Mouse (Mus musculus): ENCODE measurements around the gene Timm10. TPM values are rescaled to one million over a fixed set of nuclear protein-coding genes. Genes with fewer than 3 reads are reported as not detected.
A peak's percentile ranks its signal among the peaks of the same experiment; 100 is the strongest.

Timm10 gene
- polyA plus RNA-seq, 1 experiment from 2014 or later, result 73.4 TPM

- H3K27me3 ChIP-seq, result peaks cover 87% of the 10 kb centered on the region
Observed at GRCm38 (mm10) chr2:84868977-84869376, 42.2 kb downstream of the Timm10 start.

GRCm38 (mm10) chr2:84870623-84871160 lies 43.9 kb downstream of the Timm10 start:
- H3K4me2 ChIP-seq, result no peak overlapping the region
- H3K27ac ChIP-seq (replicated peaks), result no peak overlapping the region
- no peak overlapping the region for H3K4me3 ChIP-seq
- ATAC-seq (ENCODE audit: low FRiP score, low read depth), result no peak
- H3K36me3 ChIP-seq, result no peaks in the 10 kb centered on the region
- peaks cover 21% of the 10 kb centered on the region for H3K4me1 ChIP-seq (replicated peaks)
- H3K9me3 ChIP-seq, result no peaks in the 10 kb centered on the region
- no peak overlapping the region for H3K9ac ChIP-seq
- WGBS, result 69% methylated on average over 4 of the region's 4 CpGs
- peaks cover 92% of the 10 kb centered on the region for H3K27me3 ChIP-seq

More at GRCm38 (mm10) chr2:84868977-84869376, 42.2 kb downstream of the Timm10 start:
- Histone ChIP-seq H3K27ac (replicated peaks) (no peak overlapping the region), H3K4me1 (replicated peaks) (peaks cover 24% of the 10 kb centered on the region), H3K36me3 (no peaks in the 10 kb centered on the region), H3K4me2 (no peak overlapping the region), H3K4me3 (no peak overlapping the region), H3K9ac (no peak overlapping the region), H3K9me3 (no peaks in the 10 kb centered on the region)
- WGBS, result 68% methylated on average over 2 of the region's 2 CpGs
- no peak for ATAC-seq (ENCODE audit: low FRiP score, low read depth)

GRCm38 (mm10) chr2:84872105-84872716 lies 45.4 kb downstream of the Timm10 start:
- no peaks in the 10 kb centered on the region for H3K9me3 ChIP-seq
- H3K4me3 ChIP-seq, result peak overlapping the region; percentile 61
- peak overlapping the region; percentile 44 for H3K9ac ChIP-seq
- ATAC-seq (ENCODE audit: low FRiP score, low read depth), result peak; percentile 55
- no peak overlapping the region for H3K27ac ChIP-seq (replicated peaks)
- H3K36me3 ChIP-seq, result no peaks in the 10 kb centered on the region
- peak overlapping the region; percentile 92 for H3K4me2 ChIP-seq
- under 1% methylated on average over 78 of the region's 78 CpGs for WGBS
- H3K4me1 ChIP-seq (replicated peaks), result peaks cover 12% of the 10 kb centered on the region
- peaks cover 79% of the 10 kb centered on the region for H3K27me3 ChIP-seq

- Histone ChIP-seq H3K4me3 (no peak overlapping the region), H3K4me2 (no peak overlapping the region), H3K9me3 (no peaks in the 10 kb centered on the region), H3K9ac (no peak overlapping the region), H3K27ac (replicated peaks) (no peak overlapping the region), H3K4me1 (replicated peaks) (peaks cover 12% of the 10 kb centered on the region), H3K27me3 (peaks cover 48% of the 10 kb centered on the region), H3K36me3 (no peaks in the 10 kb centered on the region)
- no peak for ATAC-seq (ENCODE audit: low FRiP score, low read depth)
- WGBS, result 58% methylated on average over 6 of the region's 6 CpGs
Observed at GRCm38 (mm10) chr2:84875842-84876241, 49.0 kb downstream of the Timm10 start.

Other genes starting within 250 kb of the Timm10 start
- gene Ctnnd1, start 176.2 kb upstream of the Timm10 start, polyA plus RNA-seq (2015; fragmentation: Nextera tagmentation; extraction: Ambion mirVana), result 32.6 and 32.7 TPM in 2 replicates
- gene Btbd18, start 167.9 kb upstream of the Timm10 start, polyA plus RNA-seq (2015; fragmentation: Nextera tagmentation; extraction: Ambion mirVana), result 0.10 and 0.35 TPM in 2 replicates
- gene Selenoh, start 156.2 kb upstream of the Timm10 start, polyA plus RNA-seq (2015; fragmentation: Nextera tagmentation; extraction: Ambion mirVana), result 195 and 212 TPM in 2 replicates
- gene Gm28635, start 149.0 kb upstream of the Timm10 start, polyA plus RNA-seq (2015; fragmentation: Nextera tagmentation; extraction: Ambion mirVana), result not detected in 2 replicates
- gene Med19, start 148.6 kb upstream of the Timm10 start, polyA plus RNA-seq (2015; fragmentation: Nextera tagmentation; extraction: Ambion mirVana), result 53.4 and 53.6 TPM in 2 replicates
- gene Tmx2, start 147.9 kb upstream of the Timm10 start, polyA plus RNA-seq (2015; fragmentation: Nextera tagmentation; extraction: Ambion mirVana), result 293 and 294 TPM in 2 replicates
- 18.3 and 19.0 TPM in 2 replicates for gene Zdhhc5, start 111.8 kb upstream of the Timm10 start, polyA plus RNA-seq (2015; fragmentation: Nextera tagmentation; extraction: Ambion mirVana)
- gene Clp1, start 99.6 kb upstream of the Timm10 start, polyA plus RNA-seq (2015; fragmentation: Nextera tagmentation; extraction: Ambion mirVana), result 20.7 and 22.4 TPM in 2 replicates
- gene Ypel4, start 92.9 kb upstream of the Timm10 start, polyA plus RNA-seq (2015; fragmentation: Nextera tagmentation; extraction: Ambion mirVana), result 18.9 and 19.8 TPM in 2 replicates
- 5.1 and 5.9 TPM in 2 replicates for gene Gm19426, start 83.3 kb upstream of the Timm10 start, polyA plus RNA-seq (2015; fragmentation: Nextera tagmentation; extraction: Ambion mirVana)
- 39.5 and 47.3 TPM in 2 replicates for gene Serping1, start 51.6 kb upstream of the Timm10 start, polyA plus RNA-seq (2015; fragmentation: Nextera tagmentation; extraction: Ambion mirVana)
- gene Ube2l6, start 28.2 kb upstream of the Timm10 start, polyA plus RNA-seq (2015; fragmentation: Nextera tagmentation; extraction: Ambion mirVana), result 23.2 and 26.7 TPM in 2 replicates
- gene Smtnl1, start 4.3 kb upstream of the Timm10 start, polyA plus RNA-seq (2015; fragmentation: Nextera tagmentation; extraction: Ambion mirVana), result not detected in 2 replicates
- gene Slc43a1, start 11.9 kb downstream of the Timm10 start, polyA plus RNA-seq (2015; fragmentation: Nextera tagmentation; extraction: Ambion mirVana), result 2.3 and 2.4 TPM in 2 replicates
- gene Rtn4rl2, start 59.7 kb downstream of the Timm10 start, polyA plus RNA-seq (2015; fragmentation: Nextera tagmentation; extraction: Ambion mirVana), result 5.0 and 6.2 TPM in 2 replicates
- gene Slc43a3, start 109.6 kb downstream of the Timm10 start, polyA plus RNA-seq (2015; fragmentation: Nextera tagmentation; extraction: Ambion mirVana), result 5.2 and 5.3 TPM in 2 replicates
- 0.18 TPM in 1 of 2 replicates, not detected in the other for gene Prg2, start 153.5 kb downstream of the Timm10 start, polyA plus RNA-seq (2015; fragmentation: Nextera tagmentation; extraction: Ambion mirVana)
- not detected in 2 replicates for gene Prg3, start 161.2 kb downstream of the Timm10 start, polyA plus RNA-seq (2015; fragmentation: Nextera tagmentation; extraction: Ambion mirVana)
- 166 and 171 TPM in 2 replicates for gene Ssrp1, start 210.2 kb downstream of the Timm10 start, polyA plus RNA-seq (2015; fragmentation: Nextera tagmentation; extraction: Ambion mirVana)
- gene P2rx3, start 210.5 kb downstream of the Timm10 start, polyA plus RNA-seq (2015; fragmentation: Nextera tagmentation; extraction: Ambion mirVana), result 7.3 and 14.2 TPM in 2 replicates
- gene Tnks1bp1, start 221.0 kb downstream of the Timm10 start, polyA plus RNA-seq (2015; fragmentation: Nextera tagmentation; extraction: Ambion mirVana), result 24.4 and 24.8 TPM in 2 replicates

Data from hindbrain, embryonic 15.5 days (tissue).